Mouse (Mus musculus) forebrain, embryonic 12.5 days (tissue): ENCODE data around the gene Olfr782. TPM values are rescaled to one million over a fixed set of nuclear protein-coding genes. Genes with fewer than 3 reads are reported as not detected.
"Not testable (repeated sequence)": the region's sequence is repeated elsewhere in the genome, so short reads cannot be mapped to it uniquely, and the experiment has no call there.

Source experiments
- ATAC-seq: fragments of 200-750 bp; cut with Nextera tagmentation; 2 replicates; pipeline ENCODE4 v1.8.0; 2017; ENCODE audit warnings: moderate TSS enrichment; ENCODE audit not compliant: low FRiP score
- H3K27ac ChIP-seq: fragments of 300-500 bp; sonication (generic); 2 replicates; pipeline ENCODE4 v1.5.1; 2016; ENCODE audit warnings: mild to moderate bottlenecking
- H3K27me3 ChIP-seq: fragments of 300-500 bp; sonication (generic); 2 replicates; pipeline ENCODE4 v1.6.1; 2016; ENCODE audit warnings: mild to moderate bottlenecking
- H3K36me3 ChIP-seq: fragments of 300-500 bp; sonication (generic); replicated peaks from 2 replicates; pipeline ENCODE4 v1.6.1; 2016; ENCODE audit warnings: mild to moderate bottlenecking
- H3K4me1 ChIP-seq: fragments of 300-500 bp; sonication (generic); 2 replicates; pipeline ENCODE4 v1.6.1; 2016
- H3K4me2 ChIP-seq: fragments of 300-500 bp; sonication (generic); 2 replicates; pipeline ENCODE4 v1.6.1; 2016; ENCODE audit warnings: mild to moderate bottlenecking, moderate library complexity
- H3K4me3 ChIP-seq: fragments of 300-500 bp; sonication (generic); replicated peaks from 2 replicates; pipeline ENCODE4 v1.5.1; 2016; ENCODE audit warnings: mild to moderate bottlenecking
- H3K9ac ChIP-seq: fragments of 300-500 bp; sonication (generic); 2 replicates; pipeline ENCODE4 v1.6.1; 2016; ENCODE audit warnings: mild to moderate bottlenecking
- H3K9me3 ChIP-seq: fragments of 300-500 bp; sonication (generic); 2 replicates; pipeline ENCODE4 v1.6.1; 2016
- WGBS: fragments of 180-500 bp; shearing (Covaris S2); methylation state at CpG from one replicate; pipeline ENCODE4 v1.1.7; 2016; 5-methylcytosine and 5-hydroxymethylcytosine counted together
- polyA plus RNA-seq: library from polyadenylated mRNA; unstranded; fragments of >200 nt; fragmentation: Nextera tagmentation; extraction: Ambion mirVana; gene quantifications from 2 replicates; pipeline ENCODE4 v1.2.1, GENCODE M21; 2016

Olfr782 gene
- polyA plus RNA-seq = not detected in 2 replicates

DNA sequence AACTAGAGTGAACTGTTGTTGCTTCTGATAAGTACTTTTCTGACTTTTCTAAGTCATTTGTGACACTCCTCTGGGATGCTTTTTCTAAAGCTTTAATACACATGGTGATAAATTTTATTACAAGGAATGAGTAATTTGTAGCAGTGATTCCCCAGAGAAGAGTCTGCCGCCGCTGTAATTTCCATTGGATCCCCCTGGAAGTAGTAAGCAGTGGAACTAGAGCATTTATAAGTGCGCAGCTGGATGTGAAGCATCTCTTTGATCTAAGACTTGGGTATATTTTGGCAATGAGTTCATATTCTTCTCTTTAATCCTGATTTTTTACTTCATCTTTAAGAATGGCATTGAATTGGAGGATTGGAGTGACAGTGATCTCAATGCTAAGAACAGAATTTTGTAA is at the start of gene Olfr782:
Olfr782 (plus strand) TSS at position 301 of the 400 bp plus-strand sequence.
- H3K27ac ChIP-seq = no peak within 1 kb of the TSS
- no peak within 1 kb of the TSS for H3K9ac ChIP-seq
- H3K9me3 ChIP-seq = no peaks in the 10 kb centered on the region; the same call in 1 of the 2 replicates
- no peaks in the 10 kb centered on the region for H3K4me1 ChIP-seq
- no peaks in the 10 kb centered on the region for H3K27me3 ChIP-seq
- no peaks in the 10 kb centered on the region for H3K36me3 ChIP-seq
- WGBS = 95% methylated on average over 3 of the region's 3 CpGs
- H3K4me3 ChIP-seq = no peak within 1 kb of the TSS
- no peak for ATAC-seq
- H3K4me2 ChIP-seq = no peak within 1 kb of the TSS

DNA sequence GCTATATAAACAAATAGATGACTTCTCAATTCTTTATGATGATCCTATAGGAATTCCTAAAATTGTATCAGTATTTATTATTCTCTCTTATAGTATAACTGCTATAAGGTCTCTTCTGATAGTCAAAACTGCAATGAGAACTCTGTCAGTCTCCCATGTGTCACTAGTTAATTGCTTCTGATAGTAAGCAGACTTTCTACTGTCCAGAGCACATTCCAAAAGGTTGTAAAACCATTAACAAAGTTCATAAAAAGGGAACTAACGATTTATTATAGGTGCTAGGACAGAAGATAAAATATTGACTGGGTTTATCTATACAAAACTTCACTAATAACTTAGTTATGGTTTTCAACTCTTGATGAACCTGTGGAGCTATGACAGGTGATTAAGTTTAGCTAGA is 35.7 kb upstream of the Olfr782 start:
- not testable (repeated sequence) for H3K9me3 ChIP-seq, H3K36me3 ChIP-seq, H3K9ac ChIP-seq, H3K4me1 ChIP-seq, H3K4me3 ChIP-seq, H3K27me3 ChIP-seq, H3K4me2 ChIP-seq, ATAC-seq, H3K27ac ChIP-seq
- WGBS = 73% methylated on average over 1 of the region's 1 CpGs

DNA sequence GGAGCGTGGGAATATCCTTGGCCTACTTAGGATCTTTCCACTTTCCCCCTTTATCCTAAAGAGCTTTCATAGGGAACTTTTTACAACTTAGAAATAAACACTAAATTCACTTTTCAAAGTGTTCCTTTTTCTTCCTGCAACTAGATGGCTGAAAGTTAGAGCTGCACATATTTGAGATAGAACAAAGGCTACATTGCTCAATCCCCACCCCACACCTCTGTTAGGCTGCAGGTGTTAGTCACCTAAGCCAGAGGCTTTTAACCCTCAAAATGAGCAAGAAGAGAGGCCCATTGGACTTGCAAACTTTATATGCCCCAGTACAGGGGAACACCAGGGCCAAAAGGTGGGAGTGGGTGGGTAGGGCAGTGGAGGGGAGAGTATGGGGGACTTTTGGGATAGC is 35.1 kb upstream of the Olfr782 start:
- H3K9ac ChIP-seq, H3K4me1 ChIP-seq, H3K36me3 ChIP-seq, H3K27ac ChIP-seq, H3K9me3 ChIP-seq, H3K4me2 ChIP-seq, H3K27me3 ChIP-seq, H3K4me3 ChIP-seq, ATAC-seq: not testable (repeated sequence)
- no CpG with 5 or more reads among the region's 1 CpGs for WGBS

DNA sequence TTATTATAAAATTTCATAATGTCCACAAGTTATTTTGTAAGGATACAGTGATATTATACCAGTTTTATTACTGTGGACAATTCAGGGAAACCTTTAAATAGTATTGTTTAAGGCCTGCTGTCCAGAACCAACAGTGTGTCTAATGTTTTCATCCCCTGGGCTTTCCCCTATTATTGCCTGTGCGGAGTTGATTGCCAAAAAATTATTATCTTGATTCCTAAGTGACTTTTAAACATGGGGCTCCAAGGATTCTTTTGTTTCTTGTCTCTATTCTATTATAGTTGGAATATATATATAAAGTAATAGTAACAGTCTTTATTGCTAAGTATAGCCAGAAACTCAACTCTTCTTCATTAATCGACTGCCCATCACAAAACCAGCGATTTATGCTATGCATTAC is 30.8 kb upstream of the Olfr782 start, which contains the start of gene Olfr780:
Olfr780 (plus strand) TSS at position 301 of the 400 bp plus-strand sequence.
- Histone ChIP-seq H3K9ac (no peak within 1 kb of the TSS), H3K27ac (no peak within 1 kb of the TSS), H3K4me3 (no peak within 1 kb of the TSS), H3K36me3 (no peaks in the 10 kb centered on the region), H3K27me3 (no peaks in the 10 kb centered on the region), H3K9me3 (no peaks in the 10 kb centered on the region), H3K4me1 (no peaks in the 10 kb centered on the region), H3K4me2 (no peak within 1 kb of the TSS)
- 92% methylated on average over 3 of the region's 3 CpGs for WGBS
- ATAC-seq = no peak

DNA sequence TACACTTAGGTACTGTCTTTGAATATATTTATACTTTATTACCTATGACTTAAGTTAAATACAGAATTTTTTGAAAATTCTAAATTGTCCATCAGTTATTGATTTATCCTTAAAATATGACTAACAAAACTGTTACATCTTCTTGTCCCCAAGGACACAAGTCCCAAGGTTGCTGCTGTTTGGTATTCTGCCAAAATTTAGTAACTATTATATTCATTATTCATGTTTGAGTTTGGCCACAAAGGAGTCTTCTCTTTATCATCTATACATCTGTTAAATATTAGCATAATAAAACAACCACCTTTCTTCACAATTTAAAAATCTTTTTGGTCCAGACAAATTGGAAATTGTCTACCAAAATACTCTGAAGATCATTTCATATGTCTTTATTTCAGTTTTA is 20.1 kb upstream of the Olfr782 start, which contains the start of gene Olfr781:
Olfr781 (plus strand) TSS at position 301 of the 400 bp plus-strand sequence.
- Histone ChIP-seq H3K36me3 (no peaks in the 10 kb centered on the region), H3K9ac (no peak within 1 kb of the TSS), H3K9me3 (no peaks in the 10 kb centered on the region), H3K4me1 (no peaks in the 10 kb centered on the region), H3K27me3 (no peaks in the 10 kb centered on the region), H3K27ac (no peak within 1 kb of the TSS), H3K4me3 (no peak within 1 kb of the TSS), H3K4me2 (no peak within 1 kb of the TSS)
- no peak for ATAC-seq

DNA sequence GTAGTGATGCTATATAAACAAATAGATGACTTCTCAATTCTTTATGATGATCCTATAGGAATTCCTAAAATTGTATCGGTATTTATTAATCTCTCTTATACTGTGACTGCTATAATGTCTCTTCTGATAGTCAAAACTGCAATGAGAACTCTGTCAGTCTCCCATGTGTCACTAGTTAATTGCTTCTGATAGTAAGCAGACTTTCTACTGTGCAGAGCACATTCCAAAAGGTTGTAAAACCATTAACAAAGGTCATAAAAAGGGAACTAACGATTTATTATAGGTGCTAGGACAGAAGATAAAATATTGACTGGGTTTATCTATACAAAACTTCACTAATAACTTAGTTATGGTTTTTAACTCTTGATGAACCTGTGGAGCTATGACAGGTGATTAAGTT is 3.8 kb downstream of the Olfr782 start:
- H3K4me1 ChIP-seq, H3K9ac ChIP-seq, ATAC-seq, H3K4me2 ChIP-seq, H3K27ac ChIP-seq, H3K27me3 ChIP-seq, H3K4me3 ChIP-seq, H3K9me3 ChIP-seq, H3K36me3 ChIP-seq: not testable (repeated sequence)
- WGBS = 87% methylated on average over 2 of the region's 2 CpGs

DNA sequence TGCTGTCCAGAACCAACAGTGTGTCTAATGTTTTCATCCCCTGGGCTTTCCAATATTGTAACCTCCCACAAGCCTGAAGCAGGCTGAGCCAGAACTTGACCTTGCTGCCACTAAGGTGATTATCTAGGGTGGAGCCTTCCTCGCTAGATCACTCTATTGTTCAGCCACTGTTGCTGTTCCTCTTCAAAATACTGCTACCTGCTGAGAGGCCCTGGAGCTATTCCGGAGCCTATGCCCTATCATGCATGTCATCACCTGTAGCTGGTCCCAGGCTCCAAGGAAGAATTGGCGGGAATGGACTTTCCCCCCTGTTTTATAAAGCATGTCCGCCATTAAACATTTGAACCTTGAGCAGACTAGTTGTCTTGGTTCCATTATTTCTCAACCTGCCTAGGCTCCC is 7.8 kb downstream of the Olfr782 start:
- H3K36me3 ChIP-seq, H3K9ac ChIP-seq, ATAC-seq, H3K27me3 ChIP-seq, H3K4me2 ChIP-seq, H3K4me1 ChIP-seq, H3K9me3 ChIP-seq, H3K27ac ChIP-seq, H3K4me3 ChIP-seq: not testable (repeated sequence)
- 73% methylated on average over 4 of the region's 4 CpGs for WGBS

DNA sequence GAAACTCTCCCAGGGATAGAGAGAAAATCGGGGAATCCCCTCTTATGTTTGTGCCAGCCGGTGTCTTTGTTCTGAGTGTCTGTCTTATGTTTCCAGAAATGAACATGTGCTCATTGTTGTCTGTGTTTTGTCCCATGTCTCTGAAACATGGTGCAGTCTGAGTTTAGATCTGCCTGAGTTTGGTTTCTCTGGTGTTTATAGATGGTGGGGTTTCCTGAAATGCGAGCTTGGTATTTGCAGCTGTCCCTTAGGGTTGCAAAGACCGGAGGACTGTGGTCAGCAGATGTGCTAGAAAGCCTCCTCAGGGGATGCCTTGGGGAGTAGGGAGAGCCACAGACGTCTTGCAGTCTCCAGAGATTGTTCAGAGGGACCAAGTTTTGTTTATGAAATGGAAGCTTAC is 8.7 kb downstream of the Olfr782 start:
- Histone ChIP-seq H3K9me3 (no peaks in the 10 kb centered on the region), H3K36me3 (no peaks in the 10 kb centered on the region), H3K27me3 (no peaks in the 10 kb centered on the region), H3K4me2 (no peak overlapping the region), H3K4me1 (no peaks in the 10 kb centered on the region), H3K9ac (no peak overlapping the region), H3K4me3 (no peak overlapping the region), H3K27ac (no peak overlapping the region)
- no peak for ATAC-seq
- WGBS = 85% methylated on average over 5 of the region's 5 CpGs

DNA sequence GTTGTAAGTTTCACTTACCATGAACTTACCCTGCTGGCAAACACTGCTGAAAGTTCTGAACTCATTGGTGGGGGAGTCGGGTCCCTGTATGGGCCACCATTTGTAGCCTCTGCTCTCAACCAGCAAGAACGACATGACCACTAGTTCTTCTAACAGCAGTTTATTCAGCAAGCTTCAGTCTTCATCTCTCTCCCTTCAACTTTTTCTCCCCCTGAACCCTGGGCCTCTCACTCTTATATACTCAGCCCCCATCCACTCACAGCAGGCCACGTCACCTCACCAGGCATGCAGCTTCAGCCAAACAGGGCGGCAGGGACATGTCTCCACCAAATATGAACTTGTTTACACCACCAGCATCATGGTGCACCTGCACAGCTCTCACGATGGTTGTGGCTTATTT is 25.4 kb downstream of the Olfr782 start:
- H3K27ac ChIP-seq, H3K9me3 ChIP-seq, H3K9ac ChIP-seq, H3K4me1 ChIP-seq, H3K4me2 ChIP-seq, ATAC-seq, H3K4me3 ChIP-seq, H3K36me3 ChIP-seq, H3K27me3 ChIP-seq: not testable (repeated sequence)
- 91% methylated on average over 5 of the region's 5 CpGs for WGBS

DNA sequence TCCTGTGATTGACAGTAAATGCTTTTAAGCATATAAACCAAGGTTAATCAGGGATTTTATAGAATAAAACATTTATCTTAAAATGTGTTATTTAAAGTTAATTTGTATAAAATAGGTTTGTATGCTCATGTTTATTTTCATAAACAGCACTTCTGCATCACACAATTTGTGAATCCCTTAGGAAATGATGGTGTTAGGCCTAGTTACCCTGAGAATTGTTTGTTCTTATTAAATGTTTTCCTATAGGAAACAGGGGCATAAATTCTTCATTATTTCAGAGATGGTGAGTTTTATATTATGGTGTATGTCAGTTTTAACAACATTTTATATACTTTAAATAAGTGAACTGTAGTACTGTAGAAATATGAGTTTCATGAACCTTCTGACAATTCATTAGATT is 35.1 kb downstream of the Olfr782 start, which contains the start of gene Olfr784:
Olfr784 (plus strand) TSS at position 301 of the 400 bp plus-strand sequence.
- Histone ChIP-seq H3K4me2 (no peak within 1 kb of the TSS), H3K27me3 (no peaks in the 10 kb centered on the region), H3K36me3 (no peaks in the 10 kb centered on the region), H3K9me3 (no peaks in the 10 kb centered on the region), H3K27ac (no peak within 1 kb of the TSS), H3K4me1 (no peaks in the 10 kb centered on the region), H3K4me3 (no peak within 1 kb of the TSS), H3K9ac (no peak within 1 kb of the TSS)
- no peak for ATAC-seq

DNA sequence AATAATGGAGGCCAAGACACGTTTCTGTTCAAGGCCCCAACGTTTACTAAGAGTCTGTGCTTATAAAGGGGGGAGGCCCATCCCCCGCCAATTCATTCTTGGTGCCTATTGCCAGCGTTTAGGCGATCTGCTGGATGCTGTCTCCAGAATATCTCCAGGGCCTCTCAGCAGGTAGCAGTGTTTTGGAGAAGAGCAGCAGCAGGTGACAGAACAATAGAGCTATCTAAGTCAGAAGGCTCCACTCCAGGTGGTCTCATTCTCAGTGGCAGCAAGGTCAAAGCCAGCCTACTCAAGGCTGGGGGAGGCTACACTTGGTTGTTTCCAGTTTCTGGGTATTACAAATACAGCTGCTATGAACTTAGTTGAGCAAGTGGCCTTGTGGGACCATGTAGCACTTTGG is 52.2 kb downstream of the Olfr782 start:
- WGBS = 50% methylated on average over 5 of the region's 5 CpGs
- no peak for ATAC-seq
- H3K9me3 ChIP-seq = no peaks in the 10 kb centered on the region
- H3K4me2 ChIP-seq = no peak overlapping the region
- no peak overlapping the region for H3K27ac ChIP-seq
- H3K9ac ChIP-seq = no peak overlapping the region
- no peaks in the 10 kb centered on the region for H3K4me1 ChIP-seq
- H3K36me3 ChIP-seq = no peaks in the 10 kb centered on the region
- no peaks in the 10 kb centered on the region for H3K27me3 ChIP-seq
- H3K4me3 ChIP-seq = no peak overlapping the region
